Mouse (Mus musculus) frontal cortex, postnatal 14 days (tissue): ENCODE data around the gene Rpl31.
A peak's percentile ranks its signal among the peaks of the same experiment; 100 is the strongest.

Source experiments
- DNase-seq, 2 experiments: peaks; one replicate each; pipeline ENCODE4 v3.0.0; 2022; ENCODE audit warnings: low spot score in 2 of 2

Gene Rpl31

DNA sequence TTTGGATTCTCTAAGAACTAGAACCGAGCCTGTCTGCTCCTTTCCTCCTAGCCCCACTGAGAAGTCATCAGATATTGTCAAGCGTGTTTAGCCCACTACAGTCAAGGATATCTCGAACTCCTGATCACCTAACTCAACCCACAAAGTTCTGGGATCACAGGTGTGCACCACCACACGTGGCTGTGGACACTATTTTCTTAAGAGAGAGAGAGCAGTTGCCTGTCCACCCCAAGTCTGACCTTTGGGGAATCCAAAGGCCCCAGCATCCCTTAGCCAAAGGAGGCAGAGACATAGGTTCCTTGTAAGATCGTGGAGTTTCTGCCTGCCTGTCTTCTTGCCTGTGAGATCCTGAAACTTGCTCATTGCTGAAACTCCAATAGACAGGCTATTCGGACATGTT, 597 bp upstream of the Rpl31 start:
- no peak for DNase-seq

DNA sequence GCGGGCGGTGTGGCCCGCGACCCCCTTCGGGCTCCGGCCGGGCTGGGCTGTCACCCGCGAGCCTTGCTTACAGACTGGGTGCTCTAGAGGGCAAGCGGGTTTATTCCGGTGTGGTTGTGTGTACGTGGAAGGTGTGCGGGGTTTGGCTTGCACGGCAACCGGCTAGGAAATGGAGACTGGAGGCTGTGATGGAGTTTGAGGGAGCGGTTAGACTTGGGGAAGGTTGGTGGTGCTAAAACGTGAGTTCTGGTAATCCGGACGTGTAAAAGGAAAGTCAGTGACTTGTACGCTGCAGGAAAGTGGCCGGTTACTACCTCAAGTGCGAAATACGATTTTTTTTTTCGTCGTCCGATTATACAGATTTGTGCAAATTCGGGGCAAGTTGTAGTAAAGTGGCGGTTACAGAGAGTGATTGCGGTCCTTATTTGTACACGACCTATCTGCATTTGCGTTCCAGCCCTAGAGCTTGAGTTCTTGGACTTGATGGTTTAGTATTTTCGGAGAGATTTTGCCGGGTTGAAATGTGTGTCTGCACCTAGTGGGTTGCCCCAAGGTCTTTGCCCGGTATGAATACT, 712 bp downstream of the Rpl31 start:
- DNase-seq = no peak

DNA sequence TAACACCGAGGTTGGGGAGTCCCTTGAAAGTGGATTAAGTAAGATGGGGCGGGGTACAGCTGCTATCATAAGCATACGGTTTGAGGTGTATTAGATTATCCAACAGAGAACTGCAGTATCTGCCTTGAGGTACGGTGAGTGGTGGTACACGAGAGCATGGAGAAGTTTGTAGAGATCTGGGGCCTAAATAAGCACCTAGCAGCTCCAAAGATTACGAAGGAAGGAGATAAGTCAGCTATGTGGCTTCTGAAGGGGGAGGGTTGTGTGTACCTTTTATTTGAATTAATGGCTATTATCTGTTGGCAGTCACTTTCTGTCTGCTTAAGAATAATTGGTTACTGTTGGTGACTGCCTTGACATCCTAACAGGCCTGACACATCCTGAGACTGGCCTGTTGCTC, 2.8 kb downstream of the Rpl31 start:
- DNase-seq = no peak

DNA sequence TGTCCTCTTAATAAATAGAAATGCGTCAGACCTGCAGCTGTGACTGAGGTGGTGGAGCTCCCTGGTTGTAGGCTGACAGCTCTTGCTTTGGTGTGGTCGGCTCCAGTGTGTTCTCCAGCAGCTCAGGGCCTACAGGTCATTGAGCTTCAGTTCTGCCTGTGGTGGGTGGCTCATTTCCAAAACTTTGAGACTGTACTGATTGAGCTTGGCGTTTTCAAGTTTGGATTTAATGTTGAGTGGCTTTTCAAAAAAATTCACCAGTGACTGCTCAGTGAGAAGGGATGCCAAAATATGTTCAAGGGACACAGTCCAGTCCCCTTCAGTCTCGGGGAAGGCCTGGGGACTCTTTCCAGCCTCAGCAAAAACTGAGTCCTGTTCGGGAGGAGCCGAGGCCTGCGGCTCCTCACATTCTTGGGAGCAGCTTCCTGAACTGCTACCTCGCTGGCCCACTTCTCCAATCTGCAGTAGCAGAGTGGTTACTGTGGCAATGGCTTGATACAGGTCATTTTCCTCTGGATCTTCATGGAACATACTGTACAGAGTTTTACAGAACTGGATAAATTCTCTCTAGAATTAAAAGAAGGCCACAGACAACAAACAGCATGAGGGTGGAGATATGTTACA, 4.7 kb downstream of the Rpl31 start:
- no peak for DNase-seq

DNA sequence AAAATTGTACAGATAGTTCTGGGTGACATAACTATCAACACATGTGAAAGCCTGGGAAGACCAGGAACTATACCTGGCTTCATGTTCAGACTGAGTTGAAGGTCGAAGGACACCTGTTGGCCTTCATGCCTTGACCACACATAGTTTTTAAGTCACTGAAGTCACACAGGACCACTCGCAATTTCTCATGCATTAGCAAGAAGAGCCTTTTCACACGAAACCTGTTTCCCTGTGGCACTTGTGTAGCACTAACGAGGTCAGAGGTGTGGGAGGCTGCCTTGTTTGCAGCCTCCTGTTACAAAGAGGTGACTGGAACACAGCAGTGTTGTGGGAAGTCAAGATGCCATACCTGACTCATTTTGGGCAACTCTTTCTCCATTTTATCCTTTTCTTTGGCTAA, 5.7 kb downstream of the Rpl31 start:
- no peak for DNase-seq

DNA sequence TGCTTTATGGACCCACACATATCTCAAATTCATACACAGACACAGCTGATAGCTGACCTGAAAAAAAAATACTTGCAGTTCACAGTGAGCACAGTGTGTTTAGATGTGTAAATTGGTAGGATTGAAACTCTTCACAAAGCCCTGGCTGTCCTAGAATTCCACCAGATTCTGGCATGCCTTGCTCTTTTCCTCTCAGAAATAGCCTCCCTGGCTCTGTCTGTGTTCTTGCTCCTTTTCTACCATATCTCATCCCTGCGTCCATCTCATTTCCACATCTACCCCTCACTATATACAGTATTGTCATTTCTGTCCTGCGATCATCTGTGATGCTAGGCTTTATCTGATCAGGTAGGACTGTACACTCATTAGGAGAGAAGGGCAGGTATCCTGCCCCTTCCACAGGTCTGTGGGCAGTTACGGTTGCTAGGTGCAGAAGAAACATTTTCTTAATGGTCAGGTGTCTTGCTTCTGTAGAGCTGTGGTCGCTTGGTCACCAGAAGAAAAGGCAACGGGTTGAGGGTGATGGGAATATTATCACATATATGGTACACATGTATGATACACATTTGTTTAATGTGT, 6.7 kb downstream of the Rpl31 start:
- no peak for DNase-seq

DNA sequence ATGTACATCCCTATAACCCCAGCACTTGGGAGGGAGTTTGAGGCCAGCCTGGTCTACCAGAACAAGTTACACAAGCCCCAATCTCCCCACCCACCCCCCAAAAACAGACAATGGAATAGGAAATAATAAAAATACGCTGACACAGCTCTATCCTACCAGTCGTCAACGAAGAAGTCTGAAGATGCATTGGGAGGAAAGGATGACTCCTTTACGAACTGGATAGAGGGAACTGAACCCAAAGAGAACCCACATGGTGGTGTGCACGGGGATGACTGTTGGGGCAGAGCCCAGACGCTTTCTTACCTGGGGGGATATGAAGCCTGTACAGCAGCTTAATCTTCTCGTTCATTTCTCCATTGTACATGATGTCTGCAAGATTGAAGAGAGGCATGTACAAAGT, 8.5 kb downstream of the Rpl31 start:
- DNase-seq = no peak

DNA sequence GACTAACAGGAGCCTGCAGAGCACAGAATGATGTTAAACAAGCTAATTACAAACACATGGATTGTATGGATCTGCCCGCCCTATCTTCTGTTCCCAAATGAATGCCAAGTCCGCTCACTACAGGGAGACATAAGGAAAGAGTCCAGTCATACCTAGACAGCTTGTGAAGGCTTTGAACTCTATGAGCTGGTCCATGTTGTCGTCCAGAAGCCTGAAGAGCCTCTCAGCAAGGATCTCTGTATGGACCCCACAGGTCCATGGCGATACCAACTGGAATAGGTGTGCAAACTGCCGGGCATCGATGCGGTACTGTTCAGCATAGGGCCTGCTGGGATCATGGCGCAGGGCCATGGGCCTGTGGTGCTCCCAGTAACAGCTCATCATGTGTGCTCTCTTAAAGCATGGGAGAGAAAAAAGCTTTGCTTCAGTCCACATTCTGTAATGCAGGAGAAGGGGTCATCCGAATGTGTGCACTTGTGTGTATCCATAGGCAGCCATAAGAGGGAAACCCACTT, 9.1 kb downstream of the Rpl31 start:
- DNase-seq = no peak

DNA sequence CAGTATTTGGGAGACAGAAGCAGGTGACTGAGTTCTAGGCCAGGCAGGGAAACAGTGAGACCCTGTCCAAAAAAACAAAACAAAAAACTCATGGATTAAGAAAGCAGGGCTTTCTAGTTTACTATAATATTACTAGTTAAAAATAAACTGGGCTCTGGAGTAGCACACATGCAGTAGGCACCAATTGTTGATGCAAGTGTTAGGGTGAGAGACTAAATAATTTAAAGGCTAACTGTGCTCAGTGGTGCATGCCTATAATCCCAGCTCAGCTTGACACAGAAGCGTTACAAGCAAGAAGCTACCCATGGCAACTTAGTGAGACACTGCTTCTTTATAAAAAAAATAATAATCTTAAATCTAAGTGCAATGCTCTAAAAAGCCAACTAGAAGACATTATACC, 10.9 kb downstream of the Rpl31 start:
- no peak for DNase-seq

DNA sequence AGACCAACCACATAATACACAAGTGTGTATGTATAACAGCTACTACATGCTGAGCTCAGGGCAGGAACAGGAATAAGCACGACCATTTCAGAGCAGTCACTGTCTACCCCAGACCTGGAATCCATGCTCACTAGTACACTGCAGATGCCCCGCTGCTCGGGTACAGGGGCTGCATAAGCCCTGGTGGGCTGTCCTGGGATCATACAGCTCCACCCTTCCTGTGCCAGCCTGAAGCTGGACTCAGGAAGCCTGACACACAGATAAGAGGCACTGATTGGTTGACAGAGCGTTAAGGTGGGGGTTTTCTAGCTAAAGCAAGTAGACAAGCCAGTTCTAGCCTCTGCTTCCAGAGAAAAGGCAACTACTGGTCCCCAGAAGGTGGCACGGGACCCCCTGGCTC, 11.4 kb downstream of the Rpl31 start:
- DNase-seq = no peak

DNA sequence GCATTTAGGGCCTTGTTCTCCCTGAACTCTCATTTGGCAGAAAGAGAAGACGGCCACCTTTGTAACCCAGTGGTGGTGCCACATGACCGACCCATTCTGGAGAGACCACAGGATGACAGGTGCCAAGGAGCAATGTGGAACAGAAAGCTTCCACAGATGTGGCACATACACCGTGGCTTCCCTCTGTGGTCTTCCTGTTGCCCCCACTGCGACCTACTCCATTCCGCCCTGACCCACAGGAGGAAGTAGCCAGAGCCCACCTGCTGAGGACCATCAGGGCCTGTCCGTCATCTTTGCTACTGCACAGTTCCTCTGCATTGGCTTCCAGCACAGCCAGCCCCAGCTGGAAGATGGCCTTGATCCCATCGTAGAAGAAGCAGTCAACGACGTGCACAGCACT, 13.4 kb downstream of the Rpl31 start:
- no peak for DNase-seq

DNA sequence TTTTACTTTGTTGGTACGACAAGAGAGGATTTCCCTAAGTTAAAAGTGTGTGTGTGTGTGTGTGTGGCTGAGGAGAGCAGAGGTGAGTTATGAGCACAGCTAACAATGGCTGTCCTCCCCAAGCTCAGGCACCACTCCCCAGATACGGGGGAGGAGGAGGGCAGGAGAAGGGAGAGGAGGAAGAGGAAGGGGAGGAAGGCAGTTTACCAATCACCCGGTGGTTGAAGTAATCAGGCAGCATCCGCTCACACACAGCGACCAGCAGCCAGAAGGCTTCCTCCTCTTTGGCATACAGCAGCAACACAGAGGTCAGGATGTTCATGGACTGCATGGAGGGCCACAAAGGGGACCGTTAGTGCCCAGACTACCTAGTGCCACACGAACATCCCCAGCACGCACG, 17.3 kb downstream of the Rpl31 start:
- DNase-seq = no peak

DNA sequence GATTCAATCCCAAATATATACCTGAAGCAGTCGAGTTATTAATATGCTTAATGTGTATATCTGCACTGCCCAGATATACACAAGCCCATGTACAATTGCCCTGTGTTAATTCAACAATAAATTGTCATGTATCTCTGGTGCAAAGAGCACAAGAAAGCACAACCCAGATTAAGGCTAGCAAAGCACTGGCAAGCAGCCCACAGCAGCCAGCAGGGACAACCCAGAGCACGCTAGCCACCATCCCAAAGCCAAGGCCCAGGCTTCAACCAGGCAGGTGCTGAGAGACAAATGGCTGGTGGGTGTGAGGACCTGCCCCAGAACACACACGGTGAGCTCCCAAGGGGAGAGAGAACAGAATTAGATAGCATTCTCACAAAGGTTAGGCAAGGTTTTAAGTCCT, 18.8 kb downstream of the Rpl31 start:
- DNase-seq = no peak

DNA sequence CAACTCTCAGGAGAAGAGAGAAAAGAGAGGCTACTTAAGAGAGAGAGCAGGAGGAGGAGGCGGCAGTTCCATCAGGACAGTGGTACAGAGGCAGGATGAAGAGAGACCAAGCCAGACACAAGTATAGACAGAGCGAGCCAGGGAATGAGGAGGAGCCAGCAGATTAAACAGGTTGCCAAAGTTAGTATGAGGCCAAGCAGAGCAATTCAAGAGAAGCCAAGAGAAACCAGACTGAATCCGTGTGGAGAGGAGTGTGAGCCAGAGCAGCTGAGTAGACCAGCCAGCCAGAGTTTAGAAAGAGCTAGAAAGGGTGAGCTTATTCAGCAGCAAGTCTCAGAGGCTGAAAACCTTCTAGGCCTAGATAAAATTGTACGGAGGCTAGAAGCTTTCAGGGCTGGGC, 19.9 kb downstream of the Rpl31 start:
- no peak for DNase-seq

DNA sequence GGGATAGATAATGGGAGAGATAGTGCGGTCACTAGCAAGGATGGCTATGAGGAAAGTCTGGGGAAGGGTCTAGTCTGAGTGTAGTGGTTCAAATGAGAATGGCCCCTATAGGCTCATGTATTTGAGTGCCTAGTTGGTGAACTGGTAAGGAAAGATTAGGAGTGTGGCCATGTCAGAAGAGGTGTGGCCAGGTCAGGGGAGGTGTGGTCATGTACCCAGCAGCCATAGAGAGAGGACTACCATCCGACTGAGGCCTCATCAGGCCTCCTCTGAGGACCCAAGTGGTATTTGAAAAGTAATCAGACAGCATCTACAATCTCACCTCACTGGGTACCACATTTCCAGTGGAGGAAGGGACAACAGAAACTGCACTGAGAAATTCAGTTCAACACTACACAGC, 20.5 kb downstream of the Rpl31 start:
- no peak for DNase-seq

DNA sequence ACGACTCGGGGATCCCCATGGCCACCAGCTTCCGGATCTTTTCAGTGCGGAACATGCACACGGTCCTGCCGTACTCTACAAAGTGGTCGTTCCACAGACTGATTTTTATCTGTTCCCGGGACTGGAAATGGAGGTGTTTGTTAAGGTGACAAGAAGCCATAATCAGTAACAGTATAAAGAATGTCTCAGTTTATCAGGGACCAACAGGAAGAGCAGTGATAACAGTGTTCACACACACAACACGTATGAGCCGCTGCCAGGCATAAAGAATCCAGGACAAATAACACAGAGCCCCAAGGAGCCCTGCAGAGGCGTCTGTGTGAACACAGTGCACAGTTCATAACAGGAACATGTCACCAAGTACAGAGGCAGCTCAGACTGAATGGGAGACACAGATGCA, 21.7 kb downstream of the Rpl31 start:
- no peak for DNase-seq

DNA sequence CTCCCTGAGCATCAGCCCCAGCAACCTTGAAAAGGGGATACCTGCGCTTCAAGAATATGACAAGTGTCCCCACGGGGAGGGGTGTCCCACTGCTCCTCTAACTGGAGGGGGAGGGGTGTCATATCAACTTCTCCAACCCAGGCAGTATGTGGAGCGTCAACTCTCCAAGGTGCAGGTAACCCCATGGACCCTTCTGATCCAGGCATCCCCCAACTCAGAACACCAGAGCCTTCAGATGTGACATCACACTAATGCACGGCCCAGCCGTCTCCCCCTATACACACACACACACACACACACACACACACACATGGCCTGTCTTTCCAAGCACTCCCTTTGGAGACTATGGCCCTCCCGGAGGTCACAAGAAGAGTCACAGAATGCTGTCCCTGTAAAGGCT, 24.0 kb downstream of the Rpl31 start:
- DNase-seq = no peak

DNA sequence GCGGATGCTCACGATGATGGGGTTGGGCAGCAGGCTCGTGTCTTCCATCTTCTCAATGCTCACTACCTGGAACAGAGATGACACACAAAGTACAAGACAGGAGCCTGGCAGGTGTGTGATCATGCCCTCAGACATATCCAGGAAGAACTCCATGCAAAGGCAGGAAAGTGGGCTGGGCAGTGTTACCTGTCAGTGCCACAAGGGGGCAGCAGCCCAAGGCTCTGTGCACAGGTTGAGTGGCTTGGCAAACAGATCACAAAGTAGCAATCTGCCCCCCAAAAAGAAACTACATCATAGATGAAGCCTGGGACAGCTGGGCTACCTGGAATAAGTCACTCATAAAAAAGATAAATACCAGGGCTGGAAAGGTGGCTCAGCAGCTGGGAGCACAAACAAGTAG, 24.5 kb downstream of the Rpl31 start:
- peak; percentile 56 to 85 for DNase-seq

DNA sequence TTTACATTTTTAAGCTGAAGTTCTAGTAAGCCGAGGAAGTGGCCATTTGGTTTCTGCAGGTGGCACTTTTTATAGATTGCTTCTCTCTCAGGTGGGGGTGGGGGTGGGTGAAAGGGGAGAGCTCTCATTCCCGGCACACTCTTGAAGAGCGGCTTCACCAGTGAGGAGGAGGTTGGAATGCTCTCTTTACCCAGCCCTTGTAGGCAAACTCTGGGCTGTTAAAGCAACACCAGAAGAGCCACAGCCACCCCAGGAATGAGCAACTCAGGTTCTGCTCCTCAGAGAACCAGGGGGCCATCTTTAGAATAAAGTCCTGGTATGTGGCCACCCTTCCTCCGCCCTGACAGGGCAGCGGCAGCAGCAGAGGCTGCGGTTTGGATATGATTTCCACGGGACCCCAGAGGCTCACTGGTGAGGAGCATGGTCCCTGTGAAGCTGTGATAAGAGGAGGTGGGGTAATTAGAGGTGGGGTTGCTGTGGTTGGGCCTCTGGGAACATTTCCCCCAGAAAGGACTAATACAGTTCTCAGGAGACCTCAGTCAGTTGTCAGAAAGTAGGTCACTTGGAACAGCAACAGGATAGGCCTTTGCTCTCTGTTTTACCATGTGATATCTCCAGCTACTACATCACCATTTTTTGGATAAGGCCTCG, 25.7 kb downstream of the Rpl31 start:
- DNase-seq = no peak

DNA sequence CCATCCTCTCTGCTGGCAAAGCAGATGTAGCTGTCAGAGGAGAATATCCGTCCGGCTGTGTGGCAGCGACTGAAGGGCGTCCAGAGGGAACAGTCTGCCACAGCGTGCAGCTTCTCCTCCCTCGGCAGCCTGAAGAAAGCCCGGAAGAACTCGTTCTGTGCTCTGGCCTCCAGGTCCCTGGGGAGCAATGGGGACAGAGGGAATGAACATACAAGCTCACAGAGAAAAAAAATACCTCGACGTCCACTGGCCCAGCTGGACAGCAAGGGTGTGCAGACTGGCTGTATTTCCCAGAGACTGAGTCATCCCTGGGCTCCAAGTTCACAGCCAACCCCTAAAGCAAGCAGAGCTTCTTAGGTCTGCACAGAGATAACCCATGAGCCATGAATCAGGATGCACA, 26.5 kb downstream of the Rpl31 start:
- no peak for DNase-seq

DNA sequence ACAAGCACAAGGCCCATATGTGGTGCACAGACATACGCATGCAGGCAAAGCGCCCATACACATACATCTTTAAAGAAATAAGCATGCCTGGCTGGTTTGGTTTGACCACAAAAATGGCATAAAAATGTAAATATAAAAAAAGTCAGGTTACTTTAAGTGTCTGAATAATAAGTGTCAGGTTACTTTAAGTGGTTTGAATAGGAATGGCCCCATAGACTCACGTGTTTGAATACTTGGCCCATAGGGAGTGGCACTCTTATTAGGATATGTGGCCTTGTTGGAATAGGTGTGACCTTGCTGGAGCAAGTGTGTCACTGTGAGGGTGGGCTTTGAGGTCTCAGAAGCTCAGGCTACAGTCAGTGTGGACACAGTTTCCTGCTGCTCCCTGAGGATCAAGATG, 27.0 kb downstream of the Rpl31 start:
- no peak for DNase-seq

DNA sequence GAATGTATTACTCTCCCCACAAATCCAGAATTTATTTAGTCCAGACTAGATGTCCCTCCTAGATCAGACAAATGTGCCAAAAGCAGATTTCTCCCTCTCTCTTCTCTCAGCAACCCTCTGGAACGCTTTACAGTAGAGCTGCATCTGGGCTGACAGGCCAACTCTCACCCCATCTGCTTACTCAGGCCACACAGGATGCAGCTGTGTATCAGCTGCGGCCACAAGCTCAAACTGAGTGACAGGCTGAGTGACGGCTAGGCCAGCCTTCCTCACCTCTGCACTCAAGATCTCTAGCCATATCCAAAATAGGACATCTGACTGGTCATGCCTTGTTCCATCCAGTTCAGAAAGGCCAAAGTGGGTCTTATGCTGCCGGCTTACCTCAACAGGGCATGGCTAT, 28.7 kb downstream of the Rpl31 start:
- DNase-seq = no peak

DNA sequence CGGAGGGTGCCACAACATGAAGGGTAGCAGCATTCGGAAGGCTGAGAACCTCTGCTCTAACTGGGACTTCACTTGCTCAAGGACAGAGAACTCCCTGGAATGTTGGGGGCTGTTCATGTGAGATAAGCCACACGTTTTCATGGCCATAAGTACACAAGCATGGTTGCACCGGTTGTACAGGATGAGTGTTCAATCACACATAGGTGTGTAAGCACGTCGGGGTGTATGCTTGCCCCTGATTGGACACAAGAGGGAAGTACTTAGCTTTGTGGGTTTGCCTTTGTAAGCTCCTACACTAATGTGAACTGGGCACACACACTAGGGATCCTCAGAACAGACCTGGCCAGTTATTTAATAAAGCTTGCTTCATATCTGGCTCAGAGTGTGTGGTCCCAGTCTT, 30.6 kb downstream of the Rpl31 start:
- no peak for DNase-seq
